Mouse (Mus musculus) frontal cortex, postnatal 25 days (tissue): ENCODE measurements around the gene Ehbp1l1.
"Not testable (repeated sequence)": the region's sequence is repeated elsewhere in the genome, so short reads cannot be mapped to it uniquely, and the experiment has no call there.

Experiments
- DNase-seq, 2 experiments: peaks; one replicate each; pipeline ENCODE4 v3.0.0; 2022; ENCODE audit warnings: low spot score in 2 of 2

Ehbp1l1 gene

DNA sequence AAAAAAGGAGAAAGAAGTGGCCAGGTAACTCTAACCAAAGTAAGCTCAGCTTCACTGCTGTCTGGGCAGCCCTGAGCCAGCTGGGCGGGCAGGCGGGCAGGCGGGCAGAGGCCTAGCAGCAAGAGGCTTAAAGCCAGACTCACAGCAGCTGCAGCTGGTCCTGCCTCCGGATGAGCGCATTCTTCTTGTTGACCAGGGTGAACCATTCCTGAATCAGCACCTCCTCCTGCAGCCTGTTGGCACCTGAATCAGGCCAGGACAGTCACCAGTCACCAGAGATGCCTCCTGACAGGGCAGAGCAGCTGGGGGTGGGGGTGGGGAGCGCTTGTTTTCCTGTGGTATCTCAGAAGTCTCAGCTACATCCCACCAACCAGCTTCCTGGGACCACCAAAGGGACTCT is 16.0 kb downstream of the Ehbp1l1 start:
- no peak for DNase-seq

DNA sequence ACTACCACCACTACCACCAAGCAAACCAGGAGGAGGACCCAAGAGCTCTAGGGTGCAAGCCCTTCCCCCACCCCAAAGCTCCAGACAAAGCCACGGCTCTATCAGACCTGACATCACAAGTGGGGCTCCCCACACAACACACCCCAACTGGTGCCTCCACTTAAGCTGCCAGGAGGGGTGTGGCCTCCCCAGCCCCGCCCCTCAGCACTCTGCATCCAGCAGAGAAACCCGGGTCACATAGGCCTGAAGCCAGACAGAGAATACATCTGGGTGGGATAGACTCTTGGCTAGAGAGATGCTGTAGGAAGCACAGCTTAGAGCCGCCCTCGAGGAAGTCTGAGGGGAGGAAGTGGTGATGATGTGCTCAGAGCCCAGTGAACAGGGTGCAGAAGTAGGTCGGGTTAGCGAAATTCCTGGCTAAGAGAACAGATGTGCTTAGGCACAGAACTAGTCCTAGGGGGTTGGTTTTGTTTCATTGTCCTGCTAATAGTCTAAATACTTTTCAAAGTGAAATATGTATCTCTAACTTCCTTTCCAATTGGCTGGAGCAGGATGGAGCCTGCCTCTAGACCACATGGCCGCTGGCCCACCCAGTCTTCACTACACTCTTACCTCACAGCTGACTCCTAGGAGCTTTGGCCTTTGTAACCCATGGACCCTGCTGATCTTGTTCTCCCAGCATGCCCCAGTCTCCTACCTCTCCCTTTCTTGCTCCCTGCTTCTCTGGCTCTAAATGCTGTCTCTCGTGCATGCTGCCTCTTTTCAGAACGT is 21.1 kb downstream of the Ehbp1l1 start:
- DNase-seq: no peak

DNA sequence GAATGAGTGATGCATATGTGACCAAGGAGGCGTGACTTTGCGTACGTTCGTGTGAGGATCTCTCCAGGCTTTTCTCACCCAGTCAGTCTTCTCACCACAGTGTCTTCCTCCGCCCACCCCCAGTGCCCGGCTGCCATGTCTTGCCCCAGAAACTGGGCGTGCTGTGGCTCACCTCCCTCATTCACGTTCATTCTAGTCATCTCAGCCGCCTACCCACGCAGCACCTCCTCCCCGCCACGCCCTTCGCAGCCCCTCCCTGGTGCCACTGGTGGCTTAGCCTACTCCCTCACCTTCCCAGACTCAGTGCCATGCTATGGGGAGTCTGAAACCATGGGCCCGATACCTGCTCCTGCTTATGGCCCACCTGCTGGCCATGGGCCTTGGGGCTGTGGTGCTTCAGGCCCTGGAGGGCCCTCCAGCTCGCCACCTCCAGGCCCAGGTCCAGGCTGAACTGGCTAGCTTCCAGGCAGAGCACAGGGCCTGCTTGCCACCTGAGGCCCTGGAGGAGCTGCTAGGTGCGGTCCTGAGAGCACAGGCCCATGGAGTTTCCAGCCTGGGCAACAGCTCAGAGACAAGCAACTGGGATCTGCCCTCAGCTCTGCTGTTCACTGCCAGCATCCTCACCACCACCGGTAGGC is 21.8 kb downstream of the Ehbp1l1 start, which contains the start of gene Kcnk7:
Gene Kcnk7, plus strand, starts transcription at position 205 of the 638 bp plus-strand sequence.
- DNase-seq: no peak

DNA sequence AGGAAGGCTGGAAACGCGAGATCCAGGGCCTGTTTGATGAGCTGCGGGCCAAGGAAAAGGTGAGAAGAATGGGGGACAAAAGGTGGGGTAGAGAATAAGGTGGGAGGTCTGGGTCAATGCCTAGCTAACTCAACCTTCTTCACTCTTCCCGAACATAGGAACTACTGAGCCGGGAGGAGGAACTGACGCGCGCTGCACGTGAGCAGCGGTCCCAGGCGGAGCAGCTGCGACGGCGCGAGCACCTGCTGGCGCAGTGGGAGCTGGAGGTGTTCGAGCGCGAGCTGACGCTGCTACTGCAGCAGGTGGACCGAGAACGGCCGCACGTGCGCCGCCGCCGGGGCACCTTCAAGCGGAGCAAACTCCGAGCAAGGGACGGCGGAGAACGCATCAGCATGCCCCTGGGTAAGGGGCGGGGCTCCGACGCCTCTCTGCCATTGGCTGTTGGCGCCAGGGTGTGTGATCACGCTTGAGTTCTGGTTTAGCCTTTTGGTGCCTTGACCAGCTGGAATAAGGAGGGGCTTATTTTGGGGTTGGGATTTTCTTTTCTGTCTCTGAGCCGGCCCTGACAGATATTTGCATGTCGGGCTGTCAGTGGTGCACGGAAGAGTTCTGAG is 30.2 kb downstream of the Ehbp1l1 start:
- no peak for DNase-seq

DNA sequence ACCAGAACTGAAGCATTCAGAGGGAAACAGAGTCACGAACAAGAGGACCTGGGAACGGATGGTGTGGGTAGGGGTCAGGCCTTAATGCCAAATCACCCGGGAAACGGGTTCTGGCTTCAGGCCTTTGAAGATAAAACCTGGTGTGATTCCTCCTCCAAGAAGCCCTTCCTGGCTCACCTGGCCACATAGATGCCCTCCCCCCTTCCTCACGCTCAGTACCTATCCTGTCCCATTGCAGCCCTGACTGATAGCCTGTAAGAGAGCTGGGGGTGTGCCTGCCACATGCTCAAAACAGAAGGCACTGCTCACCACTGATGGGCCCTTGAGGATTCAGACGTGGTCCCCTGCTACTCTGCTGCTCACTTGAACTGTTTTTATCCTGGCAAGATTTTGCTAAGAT is 32.3 kb downstream of the Ehbp1l1 start:
- no peak for DNase-seq

DNA sequence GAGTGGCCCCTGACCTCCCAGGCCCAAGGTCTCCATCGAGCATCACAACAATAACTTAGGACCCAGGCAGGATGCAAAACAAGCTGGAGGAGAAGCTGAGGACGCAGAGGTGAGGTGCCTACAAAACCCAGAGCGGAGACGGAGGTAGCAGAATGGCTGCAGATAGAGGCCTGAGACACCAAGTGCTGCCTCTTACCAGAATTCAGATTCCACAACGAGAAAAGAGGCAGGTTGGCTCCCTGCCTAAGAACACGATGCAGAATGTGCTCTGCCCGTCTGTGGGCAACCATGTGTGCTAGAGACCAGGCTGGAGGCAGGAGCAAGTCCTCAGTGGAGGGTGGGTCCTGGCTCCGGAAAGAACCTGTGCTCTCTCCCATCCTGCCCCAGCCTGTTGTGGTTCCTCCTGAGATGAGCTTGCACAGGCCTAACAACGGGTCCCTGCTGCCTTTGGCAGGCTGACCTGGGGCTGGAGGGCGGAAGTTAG is 33.2 kb downstream of the Ehbp1l1 start:
- no peak for DNase-seq

- DNase-seq: no peak
These were observed 33.8 kb downstream of the Ehbp1l1 start for GRCm38 (mm10) chr19:5692086-5692912.

DNA sequence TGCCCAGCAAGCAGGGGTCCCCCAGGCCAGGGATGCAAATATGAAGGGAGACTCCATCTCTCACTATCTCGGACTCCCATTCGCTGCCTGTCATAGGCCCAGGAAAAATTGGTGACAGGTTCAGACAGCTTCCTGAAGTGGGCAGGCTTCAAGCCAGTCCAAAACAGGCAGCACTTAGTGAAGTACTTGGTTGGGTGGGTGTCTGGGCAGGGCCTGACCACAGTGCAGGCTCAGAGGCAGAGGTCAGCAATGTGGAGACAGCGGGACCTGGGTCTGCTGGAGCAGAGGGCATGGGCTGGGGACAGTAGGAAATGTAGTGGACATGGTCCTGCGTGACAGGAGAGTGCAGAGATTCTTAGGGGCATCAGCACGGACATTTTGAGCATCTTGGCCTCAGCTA is 34.5 kb downstream of the Ehbp1l1 start:
- no peak for DNase-seq

- DNase-seq: no peak
These were observed 35.8 kb downstream of the Ehbp1l1 start for GRCm38 (mm10) chr19:5690343-5690735.

DNA sequence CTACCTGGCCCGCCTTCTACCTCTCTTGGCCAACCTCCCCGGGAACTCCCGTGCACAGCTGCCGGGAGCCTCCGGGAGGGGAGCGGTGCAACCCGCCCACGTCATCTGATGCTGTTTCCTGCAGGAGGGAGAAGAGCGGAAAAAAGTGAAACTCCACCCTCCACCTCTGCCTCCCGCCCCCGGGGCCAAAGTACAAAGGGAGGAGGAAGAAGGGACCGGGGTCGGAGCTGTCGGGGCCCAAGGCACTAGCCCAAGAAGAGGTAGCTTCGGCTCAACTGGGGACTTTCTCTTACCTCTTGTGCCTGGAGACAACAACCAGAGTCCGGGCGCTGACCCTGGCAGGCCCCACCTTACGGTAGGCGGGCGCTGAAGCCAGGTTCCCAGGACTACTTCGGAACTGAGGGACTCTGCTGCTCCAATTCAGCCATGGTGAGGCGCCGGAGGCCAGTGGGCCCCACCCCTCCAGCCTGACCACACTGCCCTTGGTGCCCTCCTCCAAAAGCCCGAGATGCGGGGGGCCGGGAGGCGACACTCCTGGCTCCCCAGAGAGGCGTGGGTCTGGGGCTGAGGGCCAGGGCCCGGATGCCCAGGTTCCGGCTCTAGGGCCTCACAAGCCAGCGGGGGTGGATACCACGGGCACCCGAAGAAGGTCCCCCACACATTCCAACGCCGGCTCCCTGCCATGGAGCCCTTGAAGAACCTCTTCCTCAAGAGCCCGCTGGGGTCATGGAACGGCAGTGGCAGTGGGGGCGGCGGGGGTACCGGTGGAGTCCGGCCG is 36.4 kb downstream of the Ehbp1l1 start:
- DNase-seq: peak; percentile 57 to 65

DNA sequence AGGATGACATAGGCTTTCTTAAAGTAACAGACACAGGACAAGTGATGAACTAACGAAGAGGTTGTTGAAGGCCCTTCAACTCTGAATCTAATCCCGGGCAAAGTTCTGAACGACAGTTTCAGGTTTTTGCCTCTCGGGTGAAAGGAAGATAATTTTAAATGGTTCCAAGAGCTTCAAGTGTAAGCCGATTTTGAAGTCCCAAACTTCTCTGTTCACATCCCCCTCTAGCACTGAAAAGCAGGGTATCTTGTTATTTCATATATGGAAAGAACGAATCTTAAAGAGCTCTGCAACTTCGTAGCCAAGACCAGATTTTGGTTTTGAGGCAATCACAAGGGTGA is 37.1 kb downstream of the Ehbp1l1 start:
- DNase-seq: no peak

DNA sequence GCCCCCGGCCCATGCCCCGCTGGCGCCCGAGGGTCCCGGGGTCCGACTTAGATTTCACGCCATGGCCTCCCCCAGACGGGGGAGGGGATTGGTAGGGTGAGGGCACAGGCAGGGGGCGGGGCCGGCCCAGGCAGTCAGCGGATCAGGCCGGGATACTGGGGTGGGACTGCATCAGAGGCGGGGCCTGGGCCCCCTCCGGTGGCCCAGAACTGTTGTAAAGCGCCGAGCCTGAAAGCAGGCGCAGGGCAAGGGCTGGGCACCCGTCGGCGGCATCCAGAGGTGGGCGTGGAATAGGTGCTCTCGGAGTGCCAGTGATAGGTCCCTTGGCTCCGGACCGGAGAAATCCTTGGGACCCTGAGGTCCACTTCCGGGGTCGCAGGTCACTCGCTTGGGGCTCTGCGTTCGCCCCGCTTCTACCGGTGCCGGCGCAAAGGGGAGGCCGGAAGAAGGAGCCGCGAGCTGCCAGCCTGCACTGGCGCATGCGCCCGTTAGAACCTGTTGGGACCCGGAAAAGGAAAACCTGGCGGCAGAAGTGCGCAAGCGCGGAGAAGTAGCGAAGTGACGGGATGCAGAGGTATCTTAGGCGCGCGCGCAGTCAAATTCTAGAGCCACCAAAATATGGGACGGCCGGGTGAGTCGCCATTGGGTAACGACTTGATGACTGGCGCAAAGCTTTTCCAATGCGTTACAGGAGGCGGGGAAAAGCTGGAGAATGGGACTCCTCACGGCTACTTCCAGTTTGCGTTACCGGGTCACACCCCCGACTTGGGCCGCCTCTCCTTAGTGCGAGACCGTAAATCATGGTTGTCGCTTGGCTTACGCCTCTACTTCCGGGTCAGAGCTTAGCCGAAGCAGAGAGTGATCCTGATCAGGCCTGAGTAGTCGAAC is 37.7 kb downstream of the Ehbp1l1 start, which contains the start of the genes Map3k11 and Pcnx3:
Gene Map3k11, plus strand, starts transcription at position 543 of the 888 bp plus-strand sequence.
Gene Pcnx3, minus strand, starts transcription at position 709 of the 888 bp plus-strand sequence.
- peak; percentile 95 for DNase-seq

- DNase-seq: no peak
These were observed 38.4 kb downstream of the Ehbp1l1 start for GRCm38 (mm10) chr19:5687738-5688137.

GRCm38 (mm10) chr19:5686954-5687353 is 39.2 kb downstream of the Ehbp1l1 start:
- DNase-seq: not testable (repeated sequence)

GRCm38 (mm10) chr19:5686437-5686836 is 39.7 kb downstream of the Ehbp1l1 start:
- DNase-seq: no peak

DNA sequence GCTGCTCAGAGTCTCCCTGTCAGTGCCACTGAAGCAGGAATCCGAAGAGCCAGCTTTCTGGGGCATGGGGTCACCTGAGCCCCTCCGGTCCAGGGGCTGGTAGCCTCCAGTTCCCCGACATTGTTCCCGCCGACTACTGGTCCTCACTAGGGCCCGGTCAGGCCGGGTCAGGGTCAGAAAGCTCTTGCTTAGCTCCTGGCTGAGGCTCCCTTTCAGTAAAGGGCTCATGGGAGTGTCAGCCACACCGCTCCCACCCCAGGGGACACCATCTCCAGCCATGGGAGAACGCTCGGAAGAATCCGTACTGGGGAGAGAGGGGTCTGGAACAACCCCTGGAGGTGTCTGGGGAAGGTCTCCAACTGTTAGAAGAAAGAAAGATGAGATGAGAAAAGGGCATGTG is 40.3 kb downstream of the Ehbp1l1 start:
- no peak for DNase-seq

DNA sequence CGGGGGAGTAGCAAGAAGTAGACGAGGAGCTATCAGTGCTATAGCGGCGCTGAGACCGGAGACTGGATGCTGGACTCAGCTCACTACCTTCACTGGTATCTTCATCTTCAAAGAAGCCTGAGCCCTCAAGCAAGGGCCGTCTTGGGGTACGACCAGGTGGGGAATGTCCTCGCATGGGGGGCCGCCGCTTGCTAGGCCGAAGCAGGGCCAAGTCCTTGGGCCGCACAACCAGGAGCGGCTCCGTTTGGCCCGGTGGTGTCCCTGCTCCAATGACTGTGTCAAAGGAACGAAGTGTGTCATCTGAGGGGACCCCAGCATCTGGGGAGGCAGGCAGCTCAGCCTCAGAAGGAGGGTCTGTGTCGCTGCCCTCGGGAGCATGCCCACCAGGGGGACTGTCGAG is 40.7 kb downstream of the Ehbp1l1 start:
- DNase-seq: no peak

- DNase-seq: no peak
These were observed 41.1 kb downstream of the Ehbp1l1 start for GRCm38 (mm10) chr19:5684985-5685384.

GRCm38 (mm10) chr19:5684236-5684635 is 41.9 kb downstream of the Ehbp1l1 start:
- no peak for DNase-seq

GRCm38 (mm10) chr19:5680432-5680831 is 45.7 kb downstream of the Ehbp1l1 start:
- no peak for DNase-seq
